Mouse (Mus musculus) ES-E14 (cell line): ENCODE measurements around the gene Iqsec1. TPM values are rescaled to one million over a fixed set of nuclear protein-coding genes. Genes with fewer than 3 reads are reported as not detected.

ENCODE experiments used
- DNase-seq: peaks from one replicate; pipeline ENCODE4 v3.0.0-alpha.2; 2013; ENCODE audit warnings: low read depth, low spot score
- H3K27ac ChIP-seq: 2 replicates; pipeline ENCODE4 v1.5.1; 2012; ENCODE audit warnings: low read depth, mild to moderate bottlenecking, low read length, moderate library complexity, mixed read lengths; ENCODE audit not compliant: poor library complexity, insufficient read depth, severe bottlenecking
- H3K36me3 ChIP-seq: 2 replicates; pipeline ENCODE4 v1.6.1; 2012; ENCODE audit warnings: mild to moderate bottlenecking, low read length, moderate library complexity, mixed read lengths; ENCODE audit not compliant: control insufficient read depth, poor library complexity, insufficient read depth, severe bottlenecking
- H3K4me1 ChIP-seq, 2 experiments: fragments of 150-350 bp in 1 of 2; sonication (generic) in 1 of 2; 2 replicates each; pipeline ENCODE4 v1.6.1; 2012; ENCODE audit warnings: low read length in 2 of 2, mild to moderate bottlenecking in 1 of 2, mixed read lengths in 1 of 2; ENCODE audit not compliant: control insufficient read depth in 2 of 2, insufficient read depth in 2 of 2, poor library complexity in 1 of 2
- H3K4me3 ChIP-seq, 2 experiments: fragments of 150-350 bp in 1 of 2; sonication (generic) in 1 of 2; 2 replicates each; pipeline ENCODE4 v1.5.1; 2012; ENCODE audit warnings: low read length in 2 of 2, low read depth in 1 of 2, mild to moderate bottlenecking in 1 of 2, mixed read lengths in 1 of 2; ENCODE audit not compliant: insufficient read depth in 1 of 2, poor library complexity in 1 of 2, severe bottlenecking in 1 of 2
- H3K9ac ChIP-seq: 2 replicates; pipeline ENCODE4 v1.6.1; 2012; ENCODE audit warnings: low read depth, mild to moderate bottlenecking, low read length, mixed read lengths; ENCODE audit not compliant: poor library complexity, insufficient read depth, severe bottlenecking
- H3K9me3 ChIP-seq: fragments of 150-350 bp; sonication (generic); 2 replicates; pipeline ENCODE4 v1.6.1; 2012; ENCODE audit warnings: low read depth, mild to moderate bottlenecking, low read length; ENCODE audit not compliant: control insufficient read depth, insufficient read depth
- CHD2 ChIP-seq: IDR thresholded peaks from 2 replicates; pipeline ENCODE4 v1.6.1; 2014; ENCODE audit warnings: mild to moderate bottlenecking, low read depth, low read length, inconsistent platforms
- HCFC1 ChIP-seq: IDR thresholded peaks from 2 replicates; pipeline ENCODE4 v1.6.1; 2012; ENCODE audit warnings: low read length, inconsistent platforms, borderline replicate concordance; ENCODE audit not compliant: insufficient read depth
- MAFK ChIP-seq: IDR thresholded peaks from 2 replicates; pipeline ENCODE4 v1.6.1; 2014; ENCODE audit warnings: mild to moderate bottlenecking, low read depth, low read length, inconsistent platforms; ENCODE audit not compliant: insufficient read depth
- ZC3H11A ChIP-seq: IDR thresholded peaks from 2 replicates; pipeline ENCODE4 v1.6.1; 2012; ENCODE audit warnings: low read depth, mild to moderate bottlenecking, inconsistent platforms, low read length, borderline replicate concordance
- ZNF384 ChIP-seq: IDR thresholded peaks from 2 replicates; pipeline ENCODE4 v1.6.1; 2012; ENCODE audit warnings: low read depth, low read length, inconsistent platforms
- in situ Hi-C, 2 experiments: fragments of 600-800 bp; cut with MboI; formaldehyde crosslinking; loops; one replicate each; pipeline ENCODE4 v1.15.1; 2025; ENCODE audit warnings: low sequenced_read_pairs in 2 of 2, inconsistent platforms in 1 of 2; ENCODE audit not compliant: unreplicated experiment in 2 of 2
- total RNA-seq: library from RNA; depleted of rRNA; stranded (reverse); fragments of 300-350 nt; gene quantifications from 2 replicates; pipeline ENCODE4 v1.2.3, GENCODE M21; 2012

Iqsec1 gene
- total RNA-seq, 1 experiment: 18.8 TPM

GRCm38 (mm10) chr6:90913771-90914170 is 74.7 kb downstream of the Iqsec1 start:
- no peak for DNase-seq
- no peaks in the 10 kb centered on the region for H3K9me3 ChIP-seq
- TF ChIP-seq ZNF384: no peak
- no peak for TF ChIP-seq CHD2
- no peak for TF ChIP-seq ZC3H11A
- no peak for TF ChIP-seq HCFC1
- no peak for TF ChIP-seq MAFK
- in situ Hi-C loops: no loop called here
- no peaks in the 10 kb centered on the region for H3K4me1 ChIP-seq
- H3K4me3 ChIP-seq: no peak overlapping the region
- no peak overlapping the region for H3K9ac ChIP-seq
- no peaks in the 10 kb centered on the region for H3K36me3 ChIP-seq
- no peak overlapping the region for H3K27ac ChIP-seq

- H3K27ac ChIP-seq: no peak overlapping the region
- in situ Hi-C loops: no loop called here
- TF ChIP-seq MAFK (no peak), HCFC1 (no peak), ZC3H11A (no peak), CHD2 (no peak), ZNF384 (no peak)
- H3K9me3 ChIP-seq: no peaks in the 10 kb centered on the region
- H3K9ac ChIP-seq: no peak overlapping the region
- DNase-seq: no peak
- H3K4me3 ChIP-seq: no peak overlapping the region
- H3K36me3 ChIP-seq: no peaks in the 10 kb centered on the region
- no peaks in the 10 kb centered on the region for H3K4me1 ChIP-seq
These were observed 75.7 kb downstream of the Iqsec1 start for GRCm38 (mm10) chr6:90912768-90913167.

- TF ChIP-seq HCFC1 (no peak), ZC3H11A (no peak), MAFK (no peak), CHD2 (no peak), ZNF384 (no peak)
- Histone ChIP-seq H3K9me3 (no peaks in the 10 kb centered on the region), H3K27ac (no peak overlapping the region), H3K4me3 (no peak overlapping the region), H3K4me1 (no peaks in the 10 kb centered on the region), H3K36me3 (no peaks in the 10 kb centered on the region; the same call in 1 of the 2 replicates), H3K9ac (no peak overlapping the region)
- in situ Hi-C loops: no loop called here
- DNase-seq: no peak
These were observed 84.3 kb downstream of the Iqsec1 start for GRCm38 (mm10) chr6:90904143-90904542.

GRCm38 (mm10) chr6:90900302-90900701 is 88.2 kb downstream of the Iqsec1 start:
- no peak for DNase-seq
- Histone ChIP-seq H3K4me1 (no peaks in the 10 kb centered on the region), H3K9ac (no peak overlapping the region), H3K27ac (no peak overlapping the region), H3K4me3 (no peak overlapping the region), H3K36me3 (no peaks in the 10 kb centered on the region; the same call in 1 of the 2 replicates), H3K9me3 (no peaks in the 10 kb centered on the region)
- TF ChIP-seq MAFK (no peak), ZC3H11A (no peak), HCFC1 (no peak), CHD2 (no peak), ZNF384 (no peak)
- in situ Hi-C loops: no loop called here

- Histone ChIP-seq H3K36me3 (no peaks in the 10 kb centered on the region), H3K9ac (no peak overlapping the region), H3K4me1 (no peaks in the 10 kb centered on the region), H3K9me3 (no peaks in the 10 kb centered on the region), H3K4me3 (no peak overlapping the region), H3K27ac (no peak overlapping the region)
- no peak for DNase-seq
- TF ChIP-seq ZC3H11A (no peak), CHD2 (no peak), ZNF384 (no peak)
- in situ Hi-C loops: no loop called here
These were observed 89.2 kb downstream of the Iqsec1 start for GRCm38 (mm10) chr6:90899266-90899665.
